Mouse (Mus musculus): Measurements from ENCODE around the gene Fndc3b. TPM values are rescaled to one million over a fixed set of nuclear protein-coding genes. Genes with fewer than 3 reads are reported as not detected.

Gene Fndc3b
- polyA plus RNA-seq, 1 experiment, result 23.7 TPM

DNA sequence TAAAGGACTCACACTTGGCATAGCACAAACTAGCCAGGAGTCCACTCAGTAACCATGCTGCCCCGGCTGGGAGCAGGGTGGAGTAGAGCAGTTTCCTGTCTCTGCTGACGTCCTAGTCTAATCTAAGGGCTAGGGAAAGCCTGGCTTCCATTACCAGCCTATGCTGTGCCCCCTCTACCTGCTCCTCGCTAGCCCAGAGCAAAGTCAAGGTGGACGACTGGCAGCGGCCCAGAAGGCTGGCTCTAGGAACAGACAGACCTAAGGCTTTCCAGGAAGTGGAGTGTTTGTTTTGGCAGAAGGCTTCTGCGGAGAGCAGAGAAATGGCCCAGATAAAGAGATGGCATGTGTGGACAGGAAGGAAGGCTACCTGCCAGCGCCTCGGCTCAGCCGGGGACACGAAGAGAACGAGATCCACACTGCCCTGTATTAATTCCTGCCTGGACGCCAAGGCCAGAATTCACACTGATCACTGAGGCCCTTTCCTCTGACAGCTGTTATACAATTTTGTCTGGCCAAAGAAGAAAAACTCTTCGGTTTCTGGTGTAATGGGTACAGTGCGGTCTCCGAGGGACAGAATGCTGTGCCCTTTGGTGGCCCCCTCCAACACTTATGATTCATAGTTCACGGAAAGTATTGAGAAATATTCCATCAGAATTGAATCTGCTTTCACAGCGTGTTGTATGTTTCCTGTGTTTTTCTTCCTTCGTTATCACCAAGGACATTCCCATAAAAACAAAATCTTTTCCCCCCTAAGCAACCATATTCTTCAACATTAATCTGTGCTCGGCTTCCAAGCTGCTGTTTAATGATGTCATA, 94.5 kb downstream of the Fndc3b start:
- Histone ChIP-seq H3K4me3 (ENCODE audit: insufficient read depth, poor library complexity, severe bottlenecking) (no peak overlapping the region), H3ac (ENCODE audit: control insufficient read depth, insufficient read length, low read depth) (no peak overlapping the region), H3K27me3 (ENCODE audit: control insufficient read depth, insufficient read depth, insufficient read length) (no peaks in the 10 kb centered on the region), H3K36me3 (ENCODE audit: control insufficient read depth, insufficient read depth) (peaks cover 32% of the 10 kb centered on the region), H3K79me2 (ENCODE audit: control insufficient read depth, insufficient read depth) (peaks cover 100% of the 10 kb centered on the region), H3K79me3 (ENCODE audit: low read depth) (peaks cover 46% of the 10 kb centered on the region)
- TF ChIP-seq MAX (IDR thresholded peaks at IDR 0.05) (no peak), CTCF (IDR thresholded peaks at IDR 0.05; ENCODE audit: control insufficient read depth, insufficient read depth, insufficient read length) (no peak), USF1 (IDR thresholded peaks at IDR 0.05; ENCODE audit: low read depth) (no peak)

DNA sequence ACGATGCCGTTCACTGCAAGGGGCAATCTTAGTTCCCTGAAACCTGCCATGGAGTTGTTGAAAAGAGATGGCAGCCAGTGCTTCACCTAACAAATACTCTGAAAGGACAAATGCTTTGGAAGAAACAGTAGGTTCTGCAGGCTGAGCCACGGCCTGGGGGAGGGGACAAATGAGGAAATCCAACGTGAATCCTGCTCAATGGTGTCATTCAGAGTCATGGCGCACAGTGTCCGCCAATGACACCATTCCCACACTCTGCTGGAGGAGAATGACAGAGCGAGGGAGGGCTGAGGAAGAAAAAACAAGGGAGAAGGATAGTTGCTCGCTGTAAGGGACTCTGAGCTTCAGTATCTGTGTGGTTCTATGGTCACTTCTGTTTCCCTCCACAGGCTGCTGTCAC, 95.6 kb downstream of the Fndc3b start:
- Histone ChIP-seq H3ac (ENCODE audit: control insufficient read depth, insufficient read length, low read depth) (no peak overlapping the region), H3K27me3 (ENCODE audit: control insufficient read depth, insufficient read depth, insufficient read length) (no peaks in the 10 kb centered on the region), H3K79me3 (ENCODE audit: low read depth) (peaks cover 45% of the 10 kb centered on the region)

DNA sequence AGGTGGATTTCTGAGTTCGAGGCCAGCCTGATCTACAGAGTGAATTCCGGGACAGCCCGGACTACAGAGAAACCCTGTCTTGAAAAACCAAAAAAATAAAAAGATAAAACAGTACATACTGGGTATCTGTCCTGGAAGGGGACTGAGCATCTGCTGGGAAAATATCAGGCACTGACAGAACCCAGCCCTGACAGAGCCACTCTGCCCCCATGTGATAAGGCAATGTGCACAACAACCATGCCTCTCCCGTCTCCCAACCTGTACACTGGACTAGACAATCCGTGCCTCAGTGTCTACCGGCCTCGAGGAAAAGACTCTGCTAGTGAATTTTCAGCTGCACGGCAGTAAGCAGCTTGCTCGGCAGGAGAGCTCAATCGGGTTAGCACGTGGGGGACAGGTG, 97.3 kb downstream of the Fndc3b start:
- peaks cover 97% of the 10 kb centered on the region for H3K79me2 ChIP-seq (ENCODE audit: control insufficient read depth, insufficient read depth)
- TF ChIP-seq MYOG (IDR thresholded peaks at IDR 0.05; ENCODE audit: control insufficient read depth, extremely low read depth, insufficient read length), result no peak
- no peak for TF ChIP-seq CTCF (IDR thresholded peaks at IDR 0.05; ENCODE audit: control insufficient read depth, insufficient read depth, insufficient read length)
- TF ChIP-seq MYOD1 (IDR thresholded peaks at IDR 0.05; ENCODE audit: control insufficient read depth, insufficient read length, low read depth), result no peak
- TF ChIP-seq CEBPB (IDR thresholded peaks at IDR 0.05; ENCODE audit: low read depth), result no peak
- TF ChIP-seq FOSL1 (IDR thresholded peaks at IDR 0.05; ENCODE audit: insufficient read depth, low read length, poor library complexity, severe bottlenecking), result no peak
- no peak for TF ChIP-seq MAX (IDR thresholded peaks at IDR 0.05)
- TF ChIP-seq USF1 (IDR thresholded peaks at IDR 0.05; ENCODE audit: low read depth), result no peak

More for the DNA sequence above, 95.6 kb downstream of the Fndc3b start:
- peaks cover 99% of the 10 kb centered on the region for H3K79me2 ChIP-seq (ENCODE audit: control insufficient read depth, insufficient read depth)
- no peak for TF ChIP-seq MYOG (IDR thresholded peaks at IDR 0.05; ENCODE audit: control insufficient read depth, extremely low read depth, insufficient read length)
- no peak for TF ChIP-seq CEBPB (IDR thresholded peaks at IDR 0.05; ENCODE audit: low read depth)
- no peak for TF ChIP-seq MYOD1 (IDR thresholded peaks at IDR 0.05; ENCODE audit: control insufficient read depth, insufficient read length, low read depth)
- peaks cover 30% of the 10 kb centered on the region for H3K36me3 ChIP-seq (ENCODE audit: control insufficient read depth, insufficient read depth)
- H3K4me3 ChIP-seq (ENCODE audit: insufficient read depth, poor library complexity, severe bottlenecking), result no peak overlapping the region

DNA sequence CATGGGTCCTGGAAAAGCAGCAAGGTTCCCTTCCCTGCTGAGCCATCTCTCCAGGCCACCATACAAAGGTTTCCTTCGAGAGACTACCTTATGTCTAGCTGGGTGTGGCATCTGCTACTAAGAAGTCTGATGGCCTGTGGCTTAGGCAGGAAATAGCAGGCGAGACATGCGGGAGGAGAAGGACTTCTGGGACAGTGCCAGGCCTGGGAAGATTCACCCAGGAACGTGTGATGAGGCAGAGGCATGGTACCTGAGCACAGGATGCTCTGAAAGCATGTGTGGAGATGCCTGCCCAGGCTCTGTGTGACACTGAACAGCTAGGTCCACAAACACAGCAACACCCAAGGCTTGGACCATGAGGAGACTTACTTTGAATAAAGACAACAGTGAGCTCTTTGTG, 98.1 kb downstream of the Fndc3b start:
- Histone ChIP-seq H3K79me3 (ENCODE audit: low read depth) (peaks cover 37% of the 10 kb centered on the region), H3K79me2 (ENCODE audit: control insufficient read depth, insufficient read depth) (peaks cover 97% of the 10 kb centered on the region), H3K36me3 (ENCODE audit: control insufficient read depth, insufficient read depth) (peaks cover 15% of the 10 kb centered on the region), H3ac (ENCODE audit: control insufficient read depth, insufficient read length, low read depth) (no peak overlapping the region), H3K4me3 (ENCODE audit: insufficient read depth, poor library complexity, severe bottlenecking) (no peak overlapping the region), H3K27me3 (ENCODE audit: control insufficient read depth, insufficient read depth, insufficient read length) (no peaks in the 10 kb centered on the region)
- TF ChIP-seq FOSL1 (IDR thresholded peaks at IDR 0.05; ENCODE audit: insufficient read depth, low read length, poor library complexity, severe bottlenecking) (no peak), MYOG (IDR thresholded peaks at IDR 0.05; ENCODE audit: control insufficient read depth, extremely low read depth, insufficient read length) (no peak), USF1 (IDR thresholded peaks at IDR 0.05; ENCODE audit: low read depth) (no peak), MYOD1 (IDR thresholded peaks at IDR 0.05; ENCODE audit: control insufficient read depth, insufficient read length, low read depth) (no peak), CEBPB (IDR thresholded peaks at IDR 0.05; ENCODE audit: low read depth) (no peak), MAX (IDR thresholded peaks at IDR 0.05) (no peak), CTCF (IDR thresholded peaks at IDR 0.05; ENCODE audit: control insufficient read depth, insufficient read depth, insufficient read length) (no peak)

More for the DNA sequence above, 97.3 kb downstream of the Fndc3b start:
- peaks cover 40% of the 10 kb centered on the region for H3K79me3 ChIP-seq (ENCODE audit: low read depth)
- no peak overlapping the region for H3ac ChIP-seq (ENCODE audit: control insufficient read depth, insufficient read length, low read depth)
- H3K36me3 ChIP-seq (ENCODE audit: control insufficient read depth, insufficient read depth), result peaks cover 20% of the 10 kb centered on the region
- no peak overlapping the region for H3K4me3 ChIP-seq (ENCODE audit: insufficient read depth, poor library complexity, severe bottlenecking)
- H3K27me3 ChIP-seq (ENCODE audit: control insufficient read depth, insufficient read depth, insufficient read length), result no peaks in the 10 kb centered on the region

DNA sequence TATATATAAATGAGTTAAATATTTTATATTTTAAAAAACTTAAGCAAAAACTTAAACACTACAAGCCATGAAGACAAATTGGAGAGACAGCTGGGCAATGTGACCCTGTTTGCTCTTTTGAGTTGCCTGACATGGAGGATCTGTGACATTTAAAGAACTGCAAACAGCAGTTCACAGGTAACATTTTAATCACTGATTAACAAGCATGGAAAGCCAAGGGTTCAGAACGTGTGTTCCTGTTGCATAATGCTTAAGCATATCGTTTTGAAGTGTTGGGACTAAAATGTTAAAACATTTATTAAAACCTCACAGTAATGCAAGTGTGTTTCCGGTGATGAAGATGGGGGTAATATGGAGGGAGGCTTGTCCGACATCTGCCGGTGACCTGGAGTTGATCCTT, 99.1 kb downstream of the Fndc3b start:
- H3K36me3 ChIP-seq (ENCODE audit: control insufficient read depth, insufficient read depth), result peaks cover 15% of the 10 kb centered on the region
- TF ChIP-seq MYOG (IDR thresholded peaks at IDR 0.05; ENCODE audit: control insufficient read depth, extremely low read depth, insufficient read length) (no peak), FOSL1 (IDR thresholded peaks at IDR 0.05; ENCODE audit: insufficient read depth, low read length, poor library complexity, severe bottlenecking) (no peak), CTCF (IDR thresholded peaks at IDR 0.05; ENCODE audit: control insufficient read depth, insufficient read depth, insufficient read length) (no peak), MYOD1 (IDR thresholded peaks at IDR 0.05; ENCODE audit: control insufficient read depth, insufficient read length, low read depth) (no peak), CEBPB (IDR thresholded peaks at IDR 0.05; ENCODE audit: low read depth) (no peak), USF1 (IDR thresholded peaks at IDR 0.05; ENCODE audit: low read depth) (no peak), MAX (IDR thresholded peaks at IDR 0.05) (no peak)
- H3K79me3 ChIP-seq (ENCODE audit: low read depth), result peaks cover 32% of the 10 kb centered on the region
- no peak overlapping the region for H3ac ChIP-seq (ENCODE audit: control insufficient read depth, insufficient read length, low read depth)
- H3K79me2 ChIP-seq (ENCODE audit: control insufficient read depth, insufficient read depth), result peaks cover 97% of the 10 kb centered on the region
- H3K27me3 ChIP-seq (ENCODE audit: control insufficient read depth, insufficient read depth, insufficient read length), result no peaks in the 10 kb centered on the region
- H3K4me3 ChIP-seq (ENCODE audit: insufficient read depth, poor library complexity, severe bottlenecking), result no peak overlapping the region

DNA sequence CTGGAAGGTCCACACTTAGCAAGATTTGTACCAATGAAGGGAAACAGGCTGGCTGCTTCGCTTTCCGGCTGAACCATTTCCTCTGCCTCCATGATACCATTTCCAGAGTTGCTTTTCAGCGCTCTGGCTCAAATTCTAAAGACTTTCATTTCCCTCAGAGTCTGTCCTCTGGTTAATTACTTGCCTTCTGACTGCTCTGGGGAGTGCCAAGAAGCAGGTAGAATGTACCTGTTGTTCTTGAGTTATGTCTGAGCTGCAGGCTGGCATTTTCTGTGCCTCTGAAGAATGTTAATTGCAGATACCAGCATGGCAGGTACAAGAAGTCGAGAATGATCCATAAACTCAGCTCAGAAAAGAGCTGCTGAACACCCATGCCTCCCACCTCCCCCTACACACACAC, 100.6 kb downstream of the Fndc3b start:
- TF ChIP-seq MYOD1 (IDR thresholded peaks at IDR 0.05; ENCODE audit: control insufficient read depth, insufficient read length, low read depth) (no peak), CEBPB (IDR thresholded peaks at IDR 0.05; ENCODE audit: low read depth) (no peak), MAX (IDR thresholded peaks at IDR 0.05) (no peak), FOSL1 (IDR thresholded peaks at IDR 0.05; ENCODE audit: insufficient read depth, low read length, poor library complexity, severe bottlenecking) (no peak), CTCF (IDR thresholded peaks at IDR 0.05; ENCODE audit: control insufficient read depth, insufficient read depth, insufficient read length) (no peak), MYOG (IDR thresholded peaks at IDR 0.05; ENCODE audit: control insufficient read depth, extremely low read depth, insufficient read length) (no peak), USF1 (IDR thresholded peaks at IDR 0.05; ENCODE audit: low read depth) (no peak)
- H3K79me2 ChIP-seq (ENCODE audit: control insufficient read depth, insufficient read depth), result peaks cover 97% of the 10 kb centered on the region
- peaks cover 43% of the 10 kb centered on the region for H3K79me3 ChIP-seq (ENCODE audit: low read depth)
- no peak overlapping the region for H3K4me3 ChIP-seq (ENCODE audit: insufficient read depth, poor library complexity, severe bottlenecking)
- no peaks in the 10 kb centered on the region for H3K27me3 ChIP-seq (ENCODE audit: control insufficient read depth, insufficient read depth, insufficient read length)
- H3ac ChIP-seq (ENCODE audit: control insufficient read depth, insufficient read length, low read depth), result no peak overlapping the region
- peaks cover 15% of the 10 kb centered on the region for H3K36me3 ChIP-seq (ENCODE audit: control insufficient read depth, insufficient read depth)

All from C2C12 (cell line).